Mouse (Mus musculus) spleen, postnatal 14 days (tissue): ENCODE results near the gene Bcas1.
"Not testable (repeated sequence)": the region's sequence is repeated elsewhere in the genome, so short reads cannot be mapped to it uniquely, and the experiment has no call there.

Source experiments
- DNase-seq, 2 experiments: peaks; one replicate each; pipeline ENCODE4 v3.0.0; 2021 to 2022; ENCODE audit warnings: low spot score in 2 of 2

Bcas1 gene

DNA sequence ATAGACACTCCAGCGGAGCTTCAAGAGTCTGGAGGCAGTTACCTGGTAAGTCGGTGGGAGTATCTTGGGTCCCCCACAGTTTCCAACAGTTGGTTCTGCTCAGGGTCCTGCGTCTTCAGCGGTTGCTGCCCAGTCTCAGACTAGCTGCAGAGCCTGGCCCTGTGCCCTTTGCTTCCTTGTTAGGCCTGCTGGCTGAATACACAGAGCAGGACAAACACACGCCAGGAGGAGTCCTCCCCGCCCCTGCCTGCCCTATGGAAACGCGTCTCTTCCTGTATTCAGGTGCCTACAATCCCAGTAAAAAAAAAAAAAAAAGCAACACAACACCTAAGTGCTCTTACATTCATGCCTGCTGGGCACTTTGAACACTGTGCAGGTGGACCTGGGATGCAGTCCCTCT is at the start of gene Bcas1:
TSS of gene Bcas1 (minus strand) at position 142 of the 400 bp plus-strand sequence.
- DNase-seq = no peak

DNA sequence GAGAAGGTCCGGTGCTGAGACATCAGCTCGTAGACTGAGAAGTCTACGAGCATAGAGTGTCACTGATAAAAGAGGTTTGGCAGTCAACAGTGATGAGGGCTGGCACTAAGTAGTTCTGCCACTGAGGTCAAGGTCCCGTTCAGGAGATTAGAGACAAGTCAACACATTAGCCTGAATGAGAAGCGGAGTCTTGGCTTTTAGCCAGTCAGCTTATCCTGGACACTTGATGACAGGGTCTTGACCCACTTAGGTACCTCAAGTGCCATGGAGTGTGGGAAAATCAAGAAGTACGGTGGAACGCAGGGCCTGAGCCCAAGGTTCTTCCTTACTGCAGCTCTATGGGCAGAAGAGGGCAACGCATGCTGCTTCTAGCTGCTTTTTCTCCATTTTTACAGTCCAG is 49.0 kb upstream of the Bcas1 start:
- DNase-seq = no peak

DNA sequence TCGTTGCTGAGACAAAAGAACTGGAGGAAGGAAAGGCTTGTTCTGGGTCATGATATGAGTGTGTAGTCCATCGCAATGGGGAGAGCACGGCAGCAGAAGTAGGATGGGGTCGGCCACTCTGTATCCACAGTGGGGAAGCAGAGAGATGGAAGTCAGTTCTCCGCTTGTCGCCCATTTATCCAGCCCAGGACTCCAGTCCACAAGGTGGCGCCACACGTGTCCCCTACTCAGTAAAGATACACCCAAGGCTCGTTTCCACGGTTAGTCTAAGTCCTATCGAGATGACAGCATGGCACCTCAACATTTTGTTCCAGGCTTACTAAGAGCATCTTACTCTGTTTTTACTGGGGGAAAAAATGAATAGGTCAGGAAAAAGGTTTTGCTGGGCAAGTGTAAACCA is 48.6 kb upstream of the Bcas1 start:
- DNase-seq = no peak

DNA sequence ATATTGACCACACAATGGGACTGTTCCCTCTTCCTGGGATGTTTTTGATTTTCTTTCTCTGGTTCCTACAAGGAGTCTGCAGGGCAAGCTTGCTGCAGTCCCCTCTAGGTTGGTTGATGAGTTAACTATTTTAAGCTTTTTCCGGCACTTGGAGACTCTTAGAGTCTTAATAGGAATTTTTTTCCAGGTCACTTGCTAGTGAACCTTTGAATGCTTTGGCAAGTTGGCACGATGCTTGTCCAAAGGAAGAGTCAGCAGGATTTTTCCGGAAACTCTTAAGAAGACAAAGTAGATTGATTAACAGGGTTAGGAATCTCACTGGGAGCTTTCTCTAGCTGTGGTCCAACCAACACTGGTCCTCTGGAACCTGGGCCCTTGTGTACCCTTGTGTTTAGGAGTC is 47.5 kb upstream of the Bcas1 start:
- no peak for DNase-seq

DNA sequence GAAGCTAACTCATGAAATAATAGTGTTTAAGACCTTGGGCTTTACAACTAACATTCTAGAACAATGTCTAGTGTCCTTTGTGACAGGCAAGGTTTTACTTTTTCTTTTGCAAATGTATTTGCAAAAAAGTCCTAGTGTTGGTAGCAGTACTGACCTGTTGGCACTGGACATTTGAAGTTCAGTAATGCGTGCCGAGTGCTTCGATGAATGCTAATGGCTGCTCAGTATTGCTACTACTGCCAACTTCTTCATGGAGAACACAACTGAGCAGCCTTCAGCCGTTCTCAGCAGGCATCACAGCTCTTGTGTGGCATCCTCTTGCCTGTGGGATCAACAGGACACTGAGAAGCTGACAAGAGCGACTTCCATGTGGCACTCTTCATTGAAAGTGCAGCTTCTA is 46.5 kb upstream of the Bcas1 start:
- DNase-seq = no peak

DNA sequence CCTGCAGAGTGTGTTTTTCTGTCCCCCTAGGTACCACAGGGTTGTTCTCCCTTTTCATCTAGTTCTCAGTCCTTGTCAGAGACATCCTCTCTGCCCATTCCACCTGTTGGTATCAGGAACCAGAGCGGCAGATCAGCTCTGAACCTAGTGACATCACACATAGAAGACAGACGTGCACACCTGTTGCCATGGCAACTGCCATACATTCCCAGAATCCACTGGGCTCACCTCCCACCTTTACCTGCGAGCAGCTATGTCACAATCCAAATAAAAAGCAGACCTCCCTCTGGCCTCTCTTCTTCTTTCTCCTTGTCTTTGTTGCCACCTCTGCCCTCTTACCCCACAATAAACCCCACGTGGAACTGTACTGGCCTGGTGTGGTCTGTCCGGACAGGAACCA is 42.9 kb upstream of the Bcas1 start:
- DNase-seq = no peak

DNA sequence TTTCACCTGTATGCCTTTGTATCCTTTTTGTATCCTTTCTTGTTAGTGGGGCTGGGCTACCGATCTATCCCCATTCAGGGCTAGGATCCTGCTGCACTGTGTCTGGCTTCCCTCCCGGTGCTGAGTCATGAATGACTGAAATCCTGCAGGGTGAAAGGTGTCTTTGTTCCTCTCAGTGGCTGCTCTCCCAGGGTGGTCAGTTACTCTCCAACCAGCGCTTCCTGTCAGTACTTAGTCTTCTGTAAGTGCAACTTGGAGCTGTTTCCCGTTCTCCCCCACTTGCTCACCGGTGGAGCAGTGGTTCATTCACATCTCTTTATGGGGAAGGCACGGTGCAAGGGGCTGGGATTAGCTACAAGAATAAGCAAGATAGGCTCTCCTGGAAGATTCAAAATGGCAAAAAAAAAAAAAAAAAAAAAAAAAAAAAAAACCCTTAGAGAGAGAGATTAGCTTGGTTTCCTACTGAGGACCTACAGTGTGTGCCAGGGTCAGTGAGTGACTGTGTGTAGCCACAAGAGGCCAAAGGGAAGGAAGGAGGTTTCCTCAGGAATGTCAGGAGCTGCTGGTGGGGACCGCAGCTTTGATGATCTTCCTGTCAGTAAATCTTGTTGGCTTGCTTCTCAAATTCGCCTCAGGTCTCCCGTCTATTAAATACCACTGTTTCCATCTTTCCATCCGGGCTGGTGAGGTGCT is 42.1 kb upstream of the Bcas1 start:
- DNase-seq = no peak

DNA sequence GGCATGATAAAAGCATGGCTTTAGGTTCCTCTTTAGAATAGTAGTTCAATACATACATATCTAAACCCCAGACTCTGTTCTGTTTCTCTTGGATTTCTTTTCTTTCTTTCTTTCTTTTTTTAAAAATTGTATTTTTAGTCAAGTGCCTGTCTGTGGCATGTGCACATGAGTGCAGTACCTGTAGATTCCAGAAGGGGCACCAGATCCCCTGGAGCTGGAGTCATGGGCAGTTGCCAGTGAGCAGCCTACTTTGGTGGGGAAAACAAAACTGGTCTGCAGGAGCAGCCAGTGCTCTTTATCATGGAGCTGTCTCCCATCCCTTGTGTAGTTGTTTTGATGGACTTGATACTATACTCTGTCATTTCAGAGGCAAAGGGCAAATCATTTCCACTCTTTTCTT is 40.4 kb upstream of the Bcas1 start:
- DNase-seq = no peak

DNA sequence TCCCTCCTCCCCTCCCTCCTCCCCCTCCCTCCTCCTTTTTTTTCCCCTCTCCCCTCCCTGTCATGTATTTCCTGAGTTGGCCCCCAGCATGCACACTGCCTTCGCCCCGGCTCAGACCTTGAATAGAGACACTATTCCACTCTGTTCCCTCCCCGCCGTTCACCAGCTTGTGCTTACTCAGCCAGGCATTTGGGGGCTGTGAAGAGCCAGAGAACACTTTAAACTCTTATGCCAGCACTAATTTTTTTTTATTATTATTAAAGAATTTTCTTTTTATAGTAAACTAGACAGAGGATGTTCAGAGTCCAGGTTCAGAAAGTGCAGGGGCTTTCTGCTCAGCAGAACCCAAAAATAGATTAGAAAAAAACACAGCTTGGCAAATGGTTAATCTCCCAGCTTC is 37.2 kb upstream of the Bcas1 start:
- DNase-seq = no peak

DNA sequence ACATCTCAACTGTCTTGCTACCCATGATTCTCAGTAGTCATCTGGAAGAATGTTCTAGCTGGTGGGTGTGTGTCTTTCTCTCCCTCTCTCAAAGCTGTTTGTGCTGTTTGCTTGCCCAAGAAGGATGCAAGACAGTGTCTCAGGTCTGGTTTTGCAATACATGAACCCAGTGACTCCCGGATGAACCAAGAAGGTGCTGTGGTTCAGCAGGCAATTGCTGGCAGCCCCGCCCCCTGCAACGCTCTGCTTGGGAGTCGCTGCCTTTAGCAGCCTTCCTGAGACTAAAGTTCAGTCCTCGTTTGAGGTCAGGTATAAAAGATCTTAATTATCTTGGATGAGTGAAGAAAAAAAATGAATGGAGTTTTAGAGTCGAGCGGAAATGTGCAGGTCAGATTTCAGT is 34.0 kb upstream of the Bcas1 start:
- DNase-seq = no peak

DNA sequence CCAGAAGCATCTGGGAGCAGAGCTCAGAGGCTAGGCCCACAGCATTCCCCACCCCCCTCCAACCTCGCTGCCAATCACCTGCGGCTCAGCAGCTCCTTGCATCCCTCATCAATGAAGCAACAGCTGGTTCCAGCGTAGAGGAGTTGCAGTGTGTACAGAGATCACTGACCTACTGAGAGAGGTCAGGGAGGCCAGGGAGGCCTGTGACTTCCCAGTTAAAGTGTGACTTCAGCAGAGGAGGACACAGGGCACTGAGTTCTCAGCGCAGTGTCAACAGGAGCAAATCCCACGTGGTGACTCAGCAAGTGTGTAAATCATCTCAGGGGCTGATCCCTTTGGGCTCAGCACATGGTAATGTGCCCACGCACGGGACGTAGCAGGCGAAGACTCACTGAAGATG is 32.2 kb upstream of the Bcas1 start:
- no peak for DNase-seq

DNA sequence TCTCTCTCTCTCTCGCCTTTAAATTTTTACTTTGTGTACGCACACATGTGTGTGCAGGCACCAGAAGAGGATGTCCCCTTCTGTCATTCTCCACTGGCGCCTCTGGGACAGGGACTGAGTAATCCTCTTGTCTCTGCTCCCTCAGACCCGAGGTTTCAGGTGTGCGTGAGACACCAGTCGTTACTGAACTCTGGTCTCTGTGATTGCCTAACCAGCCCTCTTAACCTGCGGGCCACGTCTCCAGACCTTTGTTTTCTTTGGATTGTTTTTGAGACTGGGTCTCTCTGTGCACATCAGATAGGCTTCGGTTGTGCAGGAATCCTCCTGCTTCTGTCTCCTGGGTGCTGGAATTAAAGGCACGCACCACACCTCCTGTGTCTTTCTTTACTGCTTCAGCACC is 31.5 kb upstream of the Bcas1 start:
- DNase-seq = no peak

DNA sequence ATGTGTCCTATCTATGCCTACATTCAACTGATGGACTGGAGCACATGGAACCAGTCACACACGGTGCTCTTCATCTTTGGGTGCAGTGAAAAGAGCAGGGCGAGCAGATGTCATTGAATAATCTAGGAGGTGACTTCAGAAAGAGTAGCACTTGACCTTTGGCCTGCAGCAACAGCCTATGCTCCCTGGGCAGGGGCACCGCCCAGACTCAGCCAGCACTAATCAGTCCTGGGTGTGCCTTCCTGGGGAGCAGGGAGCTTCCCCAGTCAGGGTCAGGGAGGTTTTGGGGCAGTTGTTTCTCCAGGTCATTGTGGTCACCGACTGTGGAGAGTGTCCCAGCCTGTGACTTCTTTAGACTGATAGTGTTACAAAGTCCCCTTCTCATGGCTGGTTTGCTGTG is 26.2 kb upstream of the Bcas1 start:
- not testable (repeated sequence) for DNase-seq

DNA sequence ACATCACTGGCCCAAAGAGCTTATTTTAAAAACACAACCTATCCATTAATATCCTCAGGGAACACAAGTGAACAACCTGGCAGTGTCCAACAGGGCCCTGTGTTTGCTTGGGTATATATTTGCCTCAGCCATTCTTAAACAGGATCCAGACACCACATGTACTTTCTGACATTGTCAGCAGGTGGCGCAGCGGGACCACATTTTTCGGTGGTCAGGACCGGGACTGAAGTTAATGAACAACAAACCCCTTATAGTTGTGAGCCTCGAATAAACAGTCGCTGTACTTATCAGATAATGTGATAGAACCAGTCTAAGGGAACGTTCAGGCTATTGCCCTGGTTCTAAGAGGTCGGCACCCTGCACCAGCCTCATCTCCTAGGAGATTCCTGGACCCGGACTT is 23.3 kb upstream of the Bcas1 start:
- DNase-seq = peak; percentile 20 to 51

DNA sequence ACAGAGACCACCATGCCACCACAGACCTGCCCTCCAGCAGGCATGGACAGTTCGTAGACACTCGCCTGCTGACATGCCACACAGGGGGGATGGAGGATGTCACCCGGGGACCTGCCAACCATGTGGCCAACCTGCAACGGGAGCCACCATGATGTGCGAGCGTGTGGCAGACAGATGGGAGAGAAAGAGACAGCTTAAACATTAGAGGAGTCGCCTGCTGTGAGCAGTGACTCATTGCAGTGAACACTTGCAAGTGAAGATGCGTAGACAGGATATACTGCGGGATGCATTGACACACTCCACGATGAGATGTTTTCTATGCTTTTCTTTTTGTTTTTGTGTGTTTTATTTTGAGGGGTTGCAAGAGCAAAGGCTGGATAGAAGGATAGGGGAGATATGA is 20.0 kb upstream of the Bcas1 start:
- no peak for DNase-seq

DNA sequence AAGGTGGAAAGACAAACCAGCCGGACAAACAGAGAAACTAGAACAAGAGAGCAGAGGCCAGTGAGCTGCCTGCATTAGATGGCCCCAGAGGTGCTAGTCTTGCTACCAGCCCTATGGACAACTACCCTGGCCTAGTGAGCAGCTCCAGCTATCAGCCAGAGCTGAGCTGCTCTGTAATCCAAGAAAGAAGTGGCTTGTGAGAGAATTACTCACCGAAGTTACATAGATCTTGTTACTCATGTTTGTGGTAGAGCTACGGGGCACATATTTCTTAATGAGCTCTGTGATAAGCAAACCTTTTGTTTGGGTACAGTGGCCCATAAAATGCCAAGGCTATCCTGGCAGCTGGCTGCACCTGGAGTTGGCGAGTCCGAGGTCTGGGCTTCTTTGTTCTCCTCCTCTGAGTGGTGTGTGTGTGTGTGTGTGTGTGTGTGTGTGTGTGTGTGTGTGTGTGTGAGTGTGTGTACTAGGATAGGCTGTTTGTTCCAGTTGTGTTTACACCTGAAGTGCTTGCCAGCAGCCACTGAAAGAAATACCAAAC is 19.3 kb upstream of the Bcas1 start:
- DNase-seq = no peak

DNA sequence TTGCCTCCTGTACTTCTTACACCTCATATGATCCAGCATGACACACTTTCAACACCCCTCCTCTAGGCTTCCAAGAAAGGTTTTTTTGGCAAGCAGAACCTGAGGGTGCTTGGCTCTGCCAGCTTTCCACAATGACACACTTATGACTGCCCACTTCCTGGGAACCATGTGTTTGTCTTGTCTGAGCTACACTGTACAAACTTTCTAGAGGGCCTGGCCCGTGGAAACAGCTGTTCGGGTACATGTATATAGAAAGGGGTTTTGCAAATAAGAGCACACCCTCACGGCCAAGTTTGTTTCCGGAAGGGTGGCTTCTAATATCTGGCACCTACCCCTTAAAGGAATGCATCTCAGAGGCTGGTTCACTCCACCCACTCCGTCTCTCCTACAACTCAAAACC is 18.2 kb upstream of the Bcas1 start:
- no peak for DNase-seq

DNA sequence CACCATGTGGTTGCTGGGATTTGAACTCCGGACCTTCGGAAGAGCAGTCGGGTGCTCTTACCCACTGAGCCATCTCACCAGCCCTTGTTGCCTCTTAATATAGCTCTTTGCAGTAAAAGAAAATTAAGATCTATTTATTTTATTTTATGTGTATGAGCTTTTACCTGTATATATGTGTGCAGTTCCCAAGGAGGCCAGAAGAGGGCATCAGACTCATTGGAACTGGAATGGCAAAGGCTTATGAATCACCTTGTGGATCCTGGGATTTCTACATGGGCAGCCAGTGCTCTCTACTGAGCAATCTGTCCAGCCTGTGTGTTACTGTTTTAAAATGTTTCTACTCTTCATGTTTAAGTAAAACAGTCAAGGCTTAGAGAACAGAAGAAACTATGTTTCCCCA is 14.9 kb upstream of the Bcas1 start:
- DNase-seq = no peak

DNA sequence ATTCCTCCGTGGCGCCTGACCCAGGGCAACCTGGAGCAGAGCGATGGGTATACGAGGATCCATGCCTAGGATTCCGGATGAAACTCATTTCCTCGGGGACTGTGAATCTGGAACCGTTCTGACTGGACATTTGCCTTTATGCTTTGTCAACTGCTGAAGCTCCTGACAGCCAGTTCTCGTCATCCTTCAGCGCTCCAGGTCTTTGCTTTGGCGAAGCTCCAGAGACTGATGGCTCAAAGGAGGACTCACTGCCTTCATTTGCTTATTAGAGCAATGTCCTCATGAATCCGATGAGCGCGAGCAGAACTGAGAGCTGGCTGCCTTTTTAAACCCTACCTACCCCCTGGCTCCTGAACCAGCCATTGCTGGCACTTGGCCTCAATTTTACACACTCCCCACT is 11.1 kb upstream of the Bcas1 start:
- no peak for DNase-seq

DNA sequence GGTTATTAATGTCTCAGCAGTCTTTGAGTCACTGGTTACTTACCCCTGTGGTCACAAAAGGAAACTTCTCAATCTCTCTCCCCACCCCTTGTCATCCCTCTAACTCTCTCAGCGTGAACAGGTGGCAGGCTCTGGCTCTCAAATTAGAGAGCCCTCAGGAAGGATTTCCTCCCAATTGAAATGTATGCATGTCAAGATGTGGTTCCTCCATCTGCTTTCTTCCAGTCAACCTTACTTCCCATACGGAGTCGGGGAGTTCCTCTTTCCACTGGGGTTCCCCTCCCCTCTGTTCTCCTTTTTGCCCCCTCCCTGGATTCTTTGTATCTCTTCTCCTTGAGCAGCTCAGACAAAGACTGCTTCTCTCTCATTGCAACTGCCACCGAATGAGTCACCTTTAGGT is 8.6 kb upstream of the Bcas1 start:
- DNase-seq = no peak

DNA sequence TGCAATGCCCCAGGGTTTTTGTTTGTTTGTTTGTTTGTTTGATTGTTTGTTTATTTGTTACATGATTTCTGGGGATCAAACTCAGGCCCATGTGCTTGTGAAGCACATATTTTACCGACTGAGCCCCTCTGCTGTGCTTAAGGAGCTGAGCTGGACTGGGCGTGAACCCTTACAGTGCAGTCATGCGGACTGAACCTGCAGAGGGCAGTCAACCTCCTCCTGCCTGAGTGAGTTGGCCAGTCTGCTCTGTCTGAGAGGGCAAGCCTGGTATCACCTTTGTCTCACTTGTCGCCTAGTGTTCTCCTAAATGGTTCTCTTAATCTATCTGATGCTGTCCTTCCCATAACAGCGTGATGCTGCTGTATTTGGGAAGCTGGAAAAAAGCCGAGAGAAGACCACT is 4.5 kb upstream of the Bcas1 start:
- no peak for DNase-seq

DNA sequence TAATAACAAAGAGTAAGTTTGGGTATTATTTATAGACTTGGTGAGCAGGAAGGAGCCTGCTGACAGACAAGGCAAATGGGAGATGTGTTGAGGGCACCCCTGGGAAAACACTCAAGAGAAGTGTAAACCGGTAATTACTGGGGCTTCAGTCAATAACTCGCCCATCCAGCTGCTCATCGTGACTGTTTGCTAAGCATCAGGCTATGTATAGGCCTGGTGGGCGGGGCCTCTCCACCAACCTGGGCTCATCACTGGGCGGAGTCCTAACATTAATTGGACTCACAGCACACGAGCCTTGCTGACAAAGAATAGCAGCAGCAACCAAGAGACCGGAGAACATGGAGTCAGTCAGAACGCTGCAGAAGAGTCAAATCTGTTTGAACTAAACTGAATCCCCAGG is 1.3 kb upstream of the Bcas1 start:
- no peak for DNase-seq

DNA sequence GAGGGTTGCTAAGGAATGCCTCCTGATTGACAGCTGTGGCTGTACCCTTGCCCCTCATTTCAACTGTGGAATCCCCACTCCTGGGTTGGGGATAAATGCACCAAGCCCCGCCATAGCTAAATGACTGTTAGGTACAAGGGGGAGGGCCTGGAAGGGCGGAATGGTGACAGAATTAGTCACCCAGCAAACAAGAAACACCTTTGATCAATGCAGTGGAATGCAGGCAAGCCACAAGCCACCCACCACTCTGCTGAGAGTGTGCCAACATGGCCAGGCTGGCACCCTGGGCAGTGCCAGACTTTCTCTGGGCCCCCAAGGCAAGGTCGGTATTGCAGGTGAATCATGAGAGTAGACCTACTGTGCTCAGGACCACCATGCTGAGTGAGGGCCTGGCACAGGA is 3.5 kb downstream of the Bcas1 start:
- DNase-seq = no peak

DNA sequence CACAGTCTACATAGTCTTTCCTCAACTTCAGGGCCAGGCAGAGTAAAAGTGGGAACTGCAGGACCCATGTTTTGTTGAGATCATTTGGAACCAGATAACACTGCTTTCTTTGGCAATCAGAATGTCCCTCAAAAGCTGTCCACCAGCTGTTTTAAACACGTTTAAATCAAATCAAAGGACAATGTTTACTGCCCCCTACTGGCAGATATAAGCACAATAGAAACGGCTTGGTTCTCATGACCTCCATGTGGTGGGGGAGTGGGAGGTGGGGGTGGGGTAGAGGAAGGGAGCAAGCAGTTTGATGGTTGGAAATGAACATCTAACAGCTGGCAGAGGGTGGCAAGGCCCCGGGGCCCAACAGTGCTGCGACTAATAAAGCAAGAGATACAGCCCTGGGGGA is 5.7 kb downstream of the Bcas1 start:
- DNase-seq = no peak
